ENCODE assay signal across 19 mouse cellular contexts in genomic region chr19:30344401-30344800, GRCm38 (mm10).
DNase-seq lines count a peak whose midpoint lies in the region; ATAC-seq lines count a peak whose summit lies in the region.
"Had no signal": no experiment of that assay in that cellular context is flagged by ENCODE, and none has a peak within 500 bp of the region (broad histone marks: within the 10 kb centered on the region; RNA-seq: fewer than 3 reads in every experiment).

No protein-coding gene starts in this region.

- ATAC-seq in heart, embryonic 12.5 days (ENCODE audit: insufficient number of reproducible peaks, low FRiP score), result no peak
- ATAC-seq in midbrain, embryonic 11.5 days (ENCODE audit: low FRiP score), result no peak
- ATAC-seq in midbrain, embryonic 13.5 days, result no peak
- ATAC-seq: activated CD4-positive, CD25-positive, alpha-beta regulatory T cell, adult 4 months; CD4-positive, CD25-positive, alpha-beta regulatory T cell, adult 4 months; Patski had no signal

- peak; percentile 59 for DNase-seq in heart, embryonic 10.5 days (ENCODE audit: low spot score)
- DNase-seq in midbrain, embryonic 11.5 days (ENCODE audit: low spot score, missing footprints), result peak; percentile 70
- DNase-seq: adrenal gland, adult 2 months; adrenal gland, adult 8-10 months; adrenal gland, postnatal 10 days; adrenal gland, postnatal 14 days; adrenal gland, postnatal 25 days; adrenal gland, postnatal 36 days; B cell, adult 2 months; cerebellum, adult 11 months; cerebellum, adult 11-12 months; cerebellum, adult 18-20 months had no signal

- H3K9me3 ChIP-seq in heart, embryonic 10.5 days, result no peaks in the 10 kb centered on the region
- no peaks in the 10 kb centered on the region for H3K9me3 ChIP-seq in heart, embryonic 12.5 days (replicated peaks)
- no peaks in the 10 kb centered on the region for H3K9me3 ChIP-seq in midbrain, embryonic 11.5 days (ENCODE audit: control insufficient read depth, low read length)
- H3K9me3 ChIP-seq in midbrain, embryonic 13.5 days, result no peaks in the 10 kb centered on the region
- H3K9me3 ChIP-seq: G1E had no signal

- no peak overlapping the region for H3K4me2 ChIP-seq in heart, embryonic 12.5 days
- no peak overlapping the region for H3K4me2 ChIP-seq in midbrain, embryonic 11.5 days
- no peak overlapping the region for H3K4me2 ChIP-seq in midbrain, embryonic 13.5 days (replicated peaks)

- WGBS in heart, embryonic 10.5 days, result 76% methylated on average over 5 of the region's 5 CpGs
- WGBS in heart, embryonic 12.5 days, result 77% methylated on average over 5 of the region's 5 CpGs
- WGBS in midbrain, embryonic 11.5 days, result 86% methylated on average over 5 of the region's 5 CpGs
- WGBS in midbrain, embryonic 13.5 days, result 86% methylated on average over 5 of the region's 5 CpGs

- no peak overlapping the region for H3K9ac ChIP-seq in heart, embryonic 12.5 days
- no peak overlapping the region for H3K9ac ChIP-seq in midbrain, embryonic 11.5 days (ENCODE audit: low read length)
- H3K9ac ChIP-seq in midbrain, embryonic 13.5 days (replicated peaks), result no peak overlapping the region

- H3K4me1 ChIP-seq in heart, embryonic 10.5 days, result no peaks in the 10 kb centered on the region
- H3K4me1 ChIP-seq in heart, embryonic 12.5 days (replicated peaks), result no peaks in the 10 kb centered on the region
- H3K4me1 ChIP-seq in midbrain, embryonic 11.5 days (ENCODE audit: control insufficient read depth, insufficient read depth, low read length), result no peaks in the 10 kb centered on the region
- no peaks in the 10 kb centered on the region for H3K4me1 ChIP-seq in midbrain, embryonic 13.5 days (replicated peaks)

- H3K27me3 ChIP-seq in heart, embryonic 10.5 days (ENCODE audit: insufficient read depth, poor library complexity, severe bottlenecking), result no peaks in the 10 kb centered on the region
- no peaks in the 10 kb centered on the region for H3K27me3 ChIP-seq in heart, embryonic 12.5 days (replicated peaks)
- no peaks in the 10 kb centered on the region for H3K27me3 ChIP-seq in midbrain, embryonic 11.5 days (ENCODE audit: control insufficient read depth, insufficient read depth, low read length)
- H3K27me3 ChIP-seq in midbrain, embryonic 13.5 days, result no peaks in the 10 kb centered on the region
- H3K27me3 ChIP-seq: CH12.LX had no signal

- no peak overlapping the region for H3K4me3 ChIP-seq in heart, embryonic 10.5 days
- H3K4me3 ChIP-seq in heart, embryonic 12.5 days, result no peak overlapping the region
- H3K4me3 ChIP-seq in midbrain, embryonic 11.5 days (ENCODE audit: low read depth, low read length), result no peak overlapping the region
- no peak overlapping the region for H3K4me3 ChIP-seq in midbrain, embryonic 13.5 days (replicated peaks)

- H3K36me3 ChIP-seq in heart, embryonic 10.5 days, result no peaks in the 10 kb centered on the region
- no peaks in the 10 kb centered on the region for H3K36me3 ChIP-seq in heart, embryonic 12.5 days
- H3K36me3 ChIP-seq in midbrain, embryonic 11.5 days (ENCODE audit: control insufficient read depth, insufficient read depth, low read length), result no peaks in the 10 kb centered on the region
- no peaks in the 10 kb centered on the region for H3K36me3 ChIP-seq in midbrain, embryonic 13.5 days
- H3K36me3 ChIP-seq: G1E had no signal

- H3K27ac ChIP-seq in heart, embryonic 10.5 days, result no peak overlapping the region
- no peak overlapping the region for H3K27ac ChIP-seq in heart, embryonic 12.5 days (ENCODE audit: poor library complexity, severe bottlenecking)
- H3K27ac ChIP-seq in midbrain, embryonic 11.5 days (ENCODE audit: low read depth, low read length), result no peak overlapping the region
- no peak overlapping the region for H3K27ac ChIP-seq in midbrain, embryonic 13.5 days
